Mouse (Mus musculus) layer of hippocampus, adult 9-11 months (tissue): ENCODE results near the gene Pom121.

Source experiments
- DNase-seq: peaks from one replicate; pipeline ENCODE4 v3.0.0; 2022

The Pom121 gene

GRCm38 (mm10) chr5:135368312-135368711 is 26.0 kb downstream of the Pom121 start:
- no peak for DNase-seq

GRCm38 (mm10) chr5:135367841-135368240 is 26.5 kb downstream of the Pom121 start:
- DNase-seq = no peak

- no peak for DNase-seq
These were observed 30.8 kb downstream of the Pom121 start for GRCm38 (mm10) chr5:135363540-135363939.

- DNase-seq = no peak
These were observed 31.8 kb downstream of the Pom121 start for GRCm38 (mm10) chr5:135362572-135362971.

- DNase-seq = no peak
These were observed 34.6 kb downstream of the Pom121 start for GRCm38 (mm10) chr5:135359772-135360171.

- DNase-seq = no peak
These were observed 36.8 kb downstream of the Pom121 start for GRCm38 (mm10) chr5:135357556-135357955.

GRCm38 (mm10) chr5:135356090-135356489 is 38.3 kb downstream of the Pom121 start:
- DNase-seq = no peak

GRCm38 (mm10) chr5:135353564-135353963 is 40.8 kb downstream of the Pom121 start:
- no peak for DNase-seq

GRCm38 (mm10) chr5:135352995-135353394 is 41.4 kb downstream of the Pom121 start, which contains the start of gene Trim50:
Gene Trim50 (plus strand): TSS chr5:135353295.
- no peak for DNase-seq

GRCm38 (mm10) chr5:135351606-135352005 is 42.7 kb downstream of the Pom121 start:
- no peak for DNase-seq

GRCm38 (mm10) chr5:135349862-135350261 is 44.5 kb downstream of the Pom121 start, which contains the start of gene Fkbp6:
Gene Fkbp6 (minus strand): TSS chr5:135350044.
- DNase-seq = no peak

- DNase-seq = no peak
These were observed 46.8 kb downstream of the Pom121 start for GRCm38 (mm10) chr5:135347511-135348011.

GRCm38 (mm10) chr5:135346430-135346829 is 47.9 kb downstream of the Pom121 start:
- no peak for DNase-seq

- no peak for DNase-seq
These were observed 48.4 kb downstream of the Pom121 start for GRCm38 (mm10) chr5:135345989-135346388.

GRCm38 (mm10) chr5:135337575-135337974 is 56.8 kb downstream of the Pom121 start:
- no peak for DNase-seq

- no peak for DNase-seq
These were observed 63.2 kb downstream of the Pom121 start for GRCm38 (mm10) chr5:135331161-135331560.

GRCm38 (mm10) chr5:135330201-135330600 is 64.1 kb downstream of the Pom121 start:
- no peak for DNase-seq

GRCm38 (mm10) chr5:135329471-135329870 is 64.9 kb downstream of the Pom121 start:
- DNase-seq = no peak
